Mouse (Mus musculus) thymus, adult 2 months (tissue): ENCODE data around the gene Ttc6. TPM values are rescaled to one million over a fixed set of nuclear protein-coding genes. Genes with fewer than 3 reads are reported as not detected.

Experiments used
- DNase-seq: peaks from one replicate; pipeline ENCODE4 v3.0.0; 2021
- H3K27ac ChIP-seq: fragments of 200-500 bp; 2 replicates; pipeline ENCODE4 v1.5.1; 2012; ENCODE audit warnings: low read length, control low read depth; ENCODE audit not compliant: control insufficient read depth, insufficient read depth
- H3K27me3 ChIP-seq: fragments of 200-500 bp; 2 replicates; pipeline ENCODE4 v1.6.1; 2012; ENCODE audit warnings: mild to moderate bottlenecking, low read length, moderate library complexity, mixed read lengths; ENCODE audit not compliant: control insufficient read depth, insufficient read depth
- H3K36me3 ChIP-seq: fragments of 200-500 bp; 2 replicates; pipeline ENCODE4 v1.6.1; 2012; ENCODE audit warnings: mild to moderate bottlenecking, low read length, moderate library complexity; ENCODE audit not compliant: control insufficient read depth, insufficient read depth
- H3K4me1 ChIP-seq: fragments of 200-500 bp; replicated peaks from 2 replicates; pipeline ENCODE4 v1.6.1; 2012; ENCODE audit warnings: low read length; ENCODE audit not compliant: control insufficient read depth, insufficient read depth
- H3K4me3 ChIP-seq: fragments of 200-500 bp; 2 replicates; pipeline ENCODE4 v1.5.1; 2012; ENCODE audit warnings: mild to moderate bottlenecking, low read length, control low read depth, moderate library complexity; ENCODE audit not compliant: control insufficient read depth, insufficient read depth
- CTCF ChIP-seq: fragments of 200-500 bp; IDR thresholded peaks from 2 replicates; pipeline ENCODE4 v1.5.1; 2012; ENCODE audit warnings: mild to moderate bottlenecking, control low read depth, low read length, moderate library complexity, borderline replicate concordance; ENCODE audit not compliant: control insufficient read depth, poor library complexity, insufficient read depth; ENCODE audit errors: extremely low read depth
- POLR2A ChIP-seq: fragments of 200-500 bp; IDR thresholded peaks from 2 replicates; pipeline ENCODE4 v1.6.1; 2012; ENCODE audit warnings: mild to moderate bottlenecking, low read length, control low read depth, moderate library complexity; ENCODE audit not compliant: control insufficient read depth, poor library complexity, insufficient read depth; ENCODE audit errors: extremely low read depth
- WGBS: fragments of 180-500 bp; shearing (Covaris S2); methylation state at CpG from one replicate; pipeline ENCODE4 v1.1.7; 2018; 5-methylcytosine and 5-hydroxymethylcytosine counted together
- polyA plus RNA-seq: library from polyadenylated mRNA; depleted of rRNA; stranded (reverse); fragments of >200 nt; gene quantifications from 2 replicates; pipeline ENCODE4 v1.2.3, GENCODE M21; 2012

Gene Ttc6
- polyA plus RNA-seq, 1 experiment: 0.12 TPM

DNA sequence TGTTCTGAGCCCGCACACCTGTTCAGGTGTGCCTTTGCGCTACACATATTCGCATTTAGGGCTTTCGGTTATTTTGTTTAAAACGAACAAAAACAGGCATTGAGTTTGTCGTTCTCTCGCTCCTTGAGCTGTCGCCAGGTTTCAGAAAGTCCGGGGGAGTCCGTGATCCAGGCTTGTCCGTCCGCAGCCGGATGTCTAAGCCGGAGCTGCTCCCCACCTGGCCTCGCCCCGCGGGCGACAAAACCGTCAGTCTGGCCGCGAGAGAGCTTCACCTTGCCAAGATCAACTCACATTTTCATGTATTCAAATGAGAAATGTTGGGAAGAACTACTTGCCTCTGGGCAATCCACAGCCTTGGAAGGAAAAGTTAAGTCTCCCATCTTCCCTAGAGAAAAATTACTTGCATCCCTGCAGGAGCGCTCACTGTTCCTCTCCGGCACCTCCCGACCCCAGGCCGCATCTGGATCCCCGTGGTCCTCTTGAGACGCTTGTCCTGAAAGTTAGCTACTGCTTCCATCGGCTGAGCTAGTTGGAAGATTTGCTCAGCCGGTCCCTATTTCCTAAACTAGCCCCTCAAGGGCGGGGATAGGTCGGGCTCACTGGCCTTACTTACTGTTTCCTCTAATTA is 13.6 kb upstream of the Ttc6 start:
- Histone ChIP-seq H3K27ac (no peak overlapping the region), H3K4me1 (peaks cover 5% of the 10 kb centered on the region), H3K4me3 (no peak overlapping the region), H3K27me3 (peaks cover 17% of the 10 kb centered on the region), H3K36me3 (no peaks in the 10 kb centered on the region)
- DNase-seq: no peak
- no peak for TF ChIP-seq POLR2A
- WGBS: 6% methylated on average over 31 of the region's 31 CpGs

DNA sequence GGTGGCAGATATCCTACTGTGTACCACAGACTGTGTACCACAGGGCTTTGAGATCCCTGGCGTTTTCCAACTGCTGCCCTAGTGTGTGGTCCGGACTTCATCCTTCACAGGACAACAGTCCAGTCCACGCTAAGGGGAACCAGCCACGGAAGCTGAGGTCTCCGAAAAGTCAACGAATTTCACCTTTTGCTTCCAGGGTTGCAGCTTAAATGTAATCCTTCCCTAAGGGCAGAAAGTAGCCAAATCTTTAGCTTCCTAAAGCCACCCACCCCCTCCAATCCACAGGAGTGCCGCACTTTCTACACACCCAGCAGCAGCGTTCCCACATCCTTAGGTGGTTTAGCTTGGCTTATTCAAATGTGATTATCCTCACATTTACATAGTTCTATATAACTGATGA is 13.0 kb upstream of the Ttc6 start:
- TF ChIP-seq POLR2A (no peak), CTCF (no peak)
- no peak for DNase-seq
- peaks cover 17% of the 10 kb centered on the region for H3K27me3 ChIP-seq
- H3K27ac ChIP-seq: no peak overlapping the region
- no peaks in the 10 kb centered on the region for H3K36me3 ChIP-seq
- no peak overlapping the region for H3K4me3 ChIP-seq
- H3K4me1 ChIP-seq: peaks cover under 1% of the 10 kb centered on the region; the same call in 1 of the 2 replicates
- 15% methylated on average over 8 of the region's 8 CpGs for WGBS

DNA sequence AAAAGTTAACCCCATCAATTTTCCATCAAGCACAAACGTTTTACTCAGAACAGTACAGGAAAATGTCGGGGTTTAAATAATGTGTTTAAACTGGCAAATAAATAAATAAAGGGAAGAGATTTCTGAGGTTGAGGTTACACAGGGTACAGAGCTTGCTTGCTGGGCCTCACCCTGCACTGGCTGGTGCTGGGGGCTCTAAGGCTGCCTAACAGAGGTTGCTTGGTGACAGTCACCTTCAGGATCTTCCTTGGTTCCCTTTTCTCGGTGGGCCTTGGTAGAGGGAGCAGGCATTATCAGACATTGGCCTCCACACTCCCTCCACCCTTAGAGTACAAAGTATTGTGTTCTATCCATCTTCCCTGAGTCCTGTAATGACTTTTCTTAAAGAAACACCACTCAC is 11.6 kb upstream of the Ttc6 start:
- 12% methylated on average over 3 of the region's 3 CpGs for WGBS
- H3K4me1 ChIP-seq: no peaks in the 10 kb centered on the region
- peaks cover 14% of the 10 kb centered on the region for H3K27me3 ChIP-seq
- no peaks in the 10 kb centered on the region for H3K36me3 ChIP-seq
- no peak for TF ChIP-seq POLR2A
- TF ChIP-seq CTCF: no peak
- no peak overlapping the region for H3K4me3 ChIP-seq
- no peak for DNase-seq
- no peak overlapping the region for H3K27ac ChIP-seq

DNA sequence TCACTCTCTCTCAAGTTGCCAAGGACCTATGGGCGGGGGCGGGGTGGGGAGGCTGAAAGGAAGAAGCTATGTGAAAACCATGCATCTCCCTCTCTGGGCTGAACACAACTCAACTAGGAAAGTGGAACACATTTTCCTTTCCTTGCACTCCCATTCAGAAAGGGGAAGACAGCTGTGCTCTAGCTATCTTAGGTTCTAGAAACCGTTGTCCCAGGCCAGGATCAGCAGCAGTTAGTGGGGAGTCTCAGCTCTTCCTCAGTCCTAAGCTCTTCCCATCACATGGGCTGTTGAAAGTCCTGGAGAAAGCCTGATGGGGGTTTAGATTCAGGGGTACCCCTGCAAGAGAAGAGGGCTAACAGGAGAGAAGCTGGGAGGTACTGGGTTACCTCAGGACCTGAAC is 9.8 kb upstream of the Ttc6 start:
- WGBS: 53% methylated on average over 3 of the region's 3 CpGs

DNA sequence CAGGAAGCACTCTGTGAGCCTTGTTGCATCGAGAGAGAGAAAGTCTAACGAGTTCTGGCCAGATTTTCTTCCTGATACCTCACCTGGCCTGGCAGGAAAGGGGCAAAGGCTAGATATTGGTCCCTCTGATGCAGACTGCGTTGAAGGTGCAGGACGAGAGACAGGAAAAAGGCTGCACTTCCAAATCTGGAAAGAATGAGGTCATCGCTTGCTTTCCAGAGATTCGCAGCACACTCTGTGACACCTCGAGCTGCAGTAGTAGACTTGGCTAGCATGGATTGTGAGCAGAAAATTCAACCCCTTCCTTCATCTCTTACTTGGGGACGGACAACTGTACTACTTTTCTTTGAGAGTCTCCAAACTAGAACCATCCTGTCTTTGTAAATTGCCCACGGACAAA is 7.9 kb downstream of the Ttc6 start:
- H3K36me3 ChIP-seq: no peaks in the 10 kb centered on the region
- 24% methylated on average over 9 of the region's 9 CpGs for WGBS
- H3K4me1 ChIP-seq: no peaks in the 10 kb centered on the region
- H3K4me3 ChIP-seq: no peak overlapping the region
- H3K27me3 ChIP-seq: peaks cover 3% of the 10 kb centered on the region; the same call in 1 of the 2 replicates
- no peak for TF ChIP-seq POLR2A
- no peak for TF ChIP-seq CTCF
- no peak for DNase-seq
- no peak overlapping the region for H3K27ac ChIP-seq

More for the DNA sequence above, 9.8 kb upstream of the Ttc6 start:
- H3K27me3 ChIP-seq: peaks cover 9% of the 10 kb centered on the region
- no peak overlapping the region for H3K4me3 ChIP-seq
- no peak for DNase-seq
- TF ChIP-seq POLR2A (no peak), CTCF (no peak)
- H3K4me1 ChIP-seq: no peaks in the 10 kb centered on the region
- no peak overlapping the region for H3K27ac ChIP-seq
- no peaks in the 10 kb centered on the region for H3K36me3 ChIP-seq

DNA sequence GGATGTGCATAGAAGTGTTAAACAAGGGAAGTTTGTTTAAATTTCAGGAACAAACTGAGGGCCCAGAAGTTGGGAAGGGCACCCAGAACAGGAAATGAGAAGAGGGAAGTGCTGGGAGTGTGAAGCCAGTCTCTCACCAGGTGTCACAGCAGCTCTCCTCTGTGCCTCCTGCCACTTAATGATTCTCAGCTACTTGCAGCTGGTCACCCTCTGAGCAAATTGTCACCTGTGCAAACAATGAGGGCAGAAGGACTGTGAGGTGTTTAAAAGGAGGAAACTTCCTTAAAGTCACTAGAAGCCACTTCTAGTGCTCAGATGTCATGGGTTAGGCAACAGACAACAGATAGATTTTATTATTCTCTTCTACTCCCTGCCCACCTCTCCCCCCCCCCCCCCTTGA is 8.5 kb downstream of the Ttc6 start:
- H3K27me3 ChIP-seq: peaks cover 3% of the 10 kb centered on the region; the same call in 1 of the 2 replicates
- no peak for DNase-seq
- TF ChIP-seq CTCF (no peak), POLR2A (no peak)
- H3K4me1 ChIP-seq: no peaks in the 10 kb centered on the region
- H3K27ac ChIP-seq: no peak overlapping the region
- H3K4me3 ChIP-seq: no peak overlapping the region
- no peaks in the 10 kb centered on the region for H3K36me3 ChIP-seq
